Mouse (Mus musculus): ENCODE results near the gene Tmem222. TPM values are rescaled to one million over a fixed set of nuclear protein-coding genes. Genes with fewer than 3 reads are reported as not detected.

Gene Tmem222
- 111 and 121 TPM in 2 replicates for polyA plus RNA-seq (2015; fragmentation: Nextera tagmentation; extraction: Ambion mirVana)

DNA sequence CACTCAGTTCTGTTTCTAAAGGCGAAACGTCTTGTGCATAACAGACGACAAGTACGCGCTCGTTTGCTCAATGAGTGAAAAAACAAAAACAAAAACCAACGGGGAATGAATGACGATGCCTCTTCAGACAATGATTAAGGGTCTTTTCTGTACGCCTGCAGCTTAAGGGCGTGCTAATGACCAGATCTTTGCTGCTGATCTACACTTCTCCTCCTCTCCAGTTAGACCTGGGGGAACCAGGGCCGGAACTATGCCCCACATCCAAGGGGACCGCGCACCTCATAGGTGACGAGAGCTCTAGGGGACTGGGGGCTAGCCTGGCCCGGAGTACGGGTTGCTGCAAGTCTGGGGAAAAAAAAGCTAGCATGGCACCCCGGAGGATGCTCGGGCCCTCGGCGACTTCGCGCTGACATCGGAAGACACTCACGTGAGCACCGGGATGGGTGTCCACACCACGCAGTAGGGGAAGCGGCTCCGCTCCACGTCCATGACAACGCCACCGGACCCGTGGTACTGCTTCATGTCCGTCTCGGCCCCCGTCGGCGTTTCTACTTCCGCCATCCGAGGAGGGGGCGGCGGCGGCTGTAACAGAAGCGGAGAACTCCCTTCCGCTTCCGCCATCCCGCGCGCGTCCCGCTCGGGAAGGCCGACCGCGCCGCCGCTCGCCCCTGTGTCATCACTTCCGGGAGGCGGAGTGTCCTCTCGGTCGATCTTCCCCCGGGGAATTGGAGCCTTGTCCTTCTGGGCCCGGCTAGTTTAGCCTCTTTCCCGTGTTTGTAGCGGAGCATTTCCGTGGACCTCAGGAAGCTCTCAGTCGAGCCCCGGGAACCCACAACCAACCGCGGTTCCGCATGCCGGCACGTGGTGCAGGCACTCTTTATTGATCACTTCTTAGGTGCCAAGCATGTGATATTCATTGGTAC, at the start of gene Tmem222:
Gene Tmem222, minus strand, starts transcription at position 689 of the 923 bp plus-strand sequence.
- H3K9me3 ChIP-seq (replicated peaks; ENCODE audit: control insufficient read depth, low read length, poor library complexity, severe bottlenecking), result no peaks in the 10 kb centered on the region
- no peaks in the 10 kb centered on the region for H3K36me3 ChIP-seq (ENCODE audit: control insufficient read depth, insufficient read depth, low read length)
- H3K27me3 ChIP-seq (ENCODE audit: control insufficient read depth, insufficient read depth, low read depth, low read length), result no peaks in the 10 kb centered on the region
- peak within 1 kb of the TSS; percentile 72 for H3K4me2 ChIP-seq (ENCODE audit: low read length)
- under 1% methylated on average over 73 of the region's 73 CpGs for WGBS
- peaks cover 20% of the 10 kb centered on the region for H3K4me1 ChIP-seq (ENCODE audit: control insufficient read depth, insufficient read depth, low read length)
- peak within 1 kb of the TSS; percentile 92 for H3K27ac ChIP-seq (ENCODE audit: low read length)
- peak; percentile 92 for ATAC-seq
- H3K4me3 ChIP-seq (ENCODE audit: low read depth, low read length), result peak within 1 kb of the TSS; percentile 92
- H3K9ac ChIP-seq (ENCODE audit: low read depth, low read length), result peak within 1 kb of the TSS; percentile 92

DNA sequence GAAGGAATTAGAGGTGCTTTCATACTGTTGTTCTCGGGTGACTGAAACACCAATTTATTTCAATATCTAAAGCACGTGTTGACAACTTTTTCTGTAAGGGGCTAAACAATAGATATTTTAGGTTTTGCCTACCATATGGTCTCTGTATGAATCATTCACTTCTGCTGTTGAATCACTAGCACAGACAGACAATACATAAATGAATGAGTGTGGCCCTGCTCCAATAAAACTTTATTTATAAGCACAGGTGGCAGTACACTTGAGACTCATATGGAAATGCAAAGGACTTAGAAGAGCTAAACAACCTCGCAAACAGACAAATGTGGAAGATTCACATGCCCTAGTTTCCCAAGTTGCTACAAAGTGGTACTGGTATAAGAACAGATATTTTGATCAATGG, 42.1 kb upstream of the Tmem222 start:
- ATAC-seq, result no peak
- H3K4me3 ChIP-seq (ENCODE audit: low read depth, low read length), result no peak overlapping the region
- WGBS, result 88% methylated on average over 3 of the region's 3 CpGs

DNA sequence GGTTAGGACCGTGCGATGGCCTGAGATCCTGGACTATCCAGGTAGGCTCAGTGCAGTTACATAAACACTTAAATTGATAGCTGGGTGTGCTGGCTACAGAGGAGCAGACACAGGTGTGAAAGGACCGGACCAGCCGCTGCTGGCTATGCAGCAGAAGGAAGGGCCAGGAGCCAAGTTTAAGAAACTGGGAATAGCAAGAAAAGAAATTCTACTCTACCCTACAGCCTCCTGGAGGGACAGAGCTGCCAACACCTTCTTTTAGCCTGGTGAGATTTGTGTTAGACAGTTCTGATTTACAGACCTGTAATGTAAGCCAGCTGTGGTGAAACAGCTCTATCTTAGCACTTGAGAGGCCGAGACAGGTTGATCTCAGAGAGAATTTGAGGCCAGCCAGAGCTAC, 38.4 kb upstream of the Tmem222 start:
- no peaks in the 10 kb centered on the region for H3K9me3 ChIP-seq (replicated peaks; ENCODE audit: control insufficient read depth, low read length, poor library complexity, severe bottlenecking)
- H3K9ac ChIP-seq (ENCODE audit: low read depth, low read length), result no peak overlapping the region
- no peaks in the 10 kb centered on the region for H3K4me1 ChIP-seq (ENCODE audit: control insufficient read depth, insufficient read depth, low read length)
- H3K36me3 ChIP-seq (ENCODE audit: control insufficient read depth, insufficient read depth, low read length), result peaks cover 5% of the 10 kb centered on the region; the same call in 1 of the 2 replicates
- no peaks in the 10 kb centered on the region for H3K27me3 ChIP-seq (ENCODE audit: control insufficient read depth, insufficient read depth, low read depth, low read length)
- H3K4me2 ChIP-seq (ENCODE audit: low read length), result no peak overlapping the region
- ATAC-seq, result no peak
- no peak overlapping the region for H3K27ac ChIP-seq (ENCODE audit: low read length)
- H3K4me3 ChIP-seq (ENCODE audit: low read depth, low read length), result no peak overlapping the region
- 98% methylated on average over 5 of the region's 5 CpGs for WGBS

More for the DNA sequence above, 42.1 kb upstream of the Tmem222 start:
- H3K36me3 ChIP-seq (ENCODE audit: control insufficient read depth, insufficient read depth, low read length), result peaks cover 5% of the 10 kb centered on the region; the same call in 1 of the 2 replicates
- no peak overlapping the region for H3K4me2 ChIP-seq (ENCODE audit: low read length)
- H3K9me3 ChIP-seq (replicated peaks; ENCODE audit: control insufficient read depth, low read length, poor library complexity, severe bottlenecking), result no peaks in the 10 kb centered on the region
- no peak overlapping the region for H3K27ac ChIP-seq (ENCODE audit: low read length)
- H3K4me1 ChIP-seq (ENCODE audit: control insufficient read depth, insufficient read depth, low read length), result no peaks in the 10 kb centered on the region
- no peak overlapping the region for H3K9ac ChIP-seq (ENCODE audit: low read depth, low read length)
- H3K27me3 ChIP-seq (ENCODE audit: control insufficient read depth, insufficient read depth, low read depth, low read length), result no peaks in the 10 kb centered on the region

DNA sequence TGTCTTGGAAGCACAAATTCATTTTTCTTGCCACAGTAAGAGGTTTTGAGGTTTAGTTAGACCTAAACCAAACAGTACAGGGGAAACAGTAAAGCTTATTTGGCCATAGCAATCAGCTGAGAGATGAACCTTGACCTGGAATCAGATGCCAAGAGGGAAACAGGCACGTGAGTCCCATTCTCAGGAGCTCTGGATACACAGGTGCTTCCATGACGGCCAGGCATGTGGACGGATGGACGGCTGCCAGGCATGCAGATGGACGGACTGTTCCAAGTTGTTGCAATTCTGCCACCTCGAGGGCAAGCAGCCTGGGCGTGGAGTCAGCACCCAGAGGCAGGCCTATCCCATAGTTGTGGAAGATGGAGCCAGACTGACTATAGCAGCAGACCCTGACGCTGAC, 37.3 kb upstream of the Tmem222 start:
- H3K4me1 ChIP-seq (ENCODE audit: control insufficient read depth, insufficient read depth, low read length), result no peaks in the 10 kb centered on the region
- no peaks in the 10 kb centered on the region for H3K27me3 ChIP-seq (ENCODE audit: control insufficient read depth, insufficient read depth, low read depth, low read length)
- H3K4me3 ChIP-seq (ENCODE audit: low read depth, low read length), result no peak overlapping the region
- H3K36me3 ChIP-seq (ENCODE audit: control insufficient read depth, insufficient read depth, low read length), result peaks cover 5% of the 10 kb centered on the region; the same call in 1 of the 2 replicates
- no peak for ATAC-seq
- H3K9me3 ChIP-seq (replicated peaks; ENCODE audit: control insufficient read depth, low read length, poor library complexity, severe bottlenecking), result no peaks in the 10 kb centered on the region
- no peak overlapping the region for H3K4me2 ChIP-seq (ENCODE audit: low read length)
- no peak overlapping the region for H3K9ac ChIP-seq (ENCODE audit: low read depth, low read length)
- WGBS, result 83% methylated on average over 8 of the region's 8 CpGs
- no peak overlapping the region for H3K27ac ChIP-seq (ENCODE audit: low read length)

DNA sequence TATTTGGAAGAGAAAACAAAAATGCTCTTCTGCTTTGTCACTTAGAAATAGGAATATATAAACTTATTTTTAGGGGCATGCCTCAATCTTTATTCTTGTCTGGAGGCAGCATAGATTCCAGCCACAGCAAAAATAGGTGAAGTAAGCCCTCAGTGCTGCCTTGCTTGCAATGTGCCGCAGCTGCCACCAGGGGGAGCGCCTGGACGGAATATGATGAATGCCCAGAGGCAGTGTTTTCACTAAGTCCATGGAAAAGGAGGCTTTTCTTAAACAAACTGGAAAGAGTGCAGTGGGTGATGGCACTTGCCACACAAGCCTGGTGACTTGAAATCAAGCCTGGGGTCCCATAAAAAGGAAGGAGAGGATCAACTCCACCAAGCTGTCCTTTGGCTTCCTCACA, 32.4 kb upstream of the Tmem222 start:
- no peak overlapping the region for H3K9ac ChIP-seq (ENCODE audit: low read depth, low read length)
- H3K4me3 ChIP-seq (ENCODE audit: low read depth, low read length), result no peak overlapping the region
- H3K4me2 ChIP-seq (ENCODE audit: low read length), result no peak overlapping the region
- peaks cover 8% of the 10 kb centered on the region; the same call in 1 of the 2 replicates for H3K36me3 ChIP-seq (ENCODE audit: control insufficient read depth, insufficient read depth, low read length)
- no peaks in the 10 kb centered on the region for H3K9me3 ChIP-seq (replicated peaks; ENCODE audit: control insufficient read depth, low read length, poor library complexity, severe bottlenecking)
- no peak for ATAC-seq
- no peaks in the 10 kb centered on the region for H3K4me1 ChIP-seq (ENCODE audit: control insufficient read depth, insufficient read depth, low read length)
- 1% methylated on average over 3 of the region's 3 CpGs for WGBS
- no peaks in the 10 kb centered on the region for H3K27me3 ChIP-seq (ENCODE audit: control insufficient read depth, insufficient read depth, low read depth, low read length)
- no peak overlapping the region for H3K27ac ChIP-seq (ENCODE audit: low read length)

DNA sequence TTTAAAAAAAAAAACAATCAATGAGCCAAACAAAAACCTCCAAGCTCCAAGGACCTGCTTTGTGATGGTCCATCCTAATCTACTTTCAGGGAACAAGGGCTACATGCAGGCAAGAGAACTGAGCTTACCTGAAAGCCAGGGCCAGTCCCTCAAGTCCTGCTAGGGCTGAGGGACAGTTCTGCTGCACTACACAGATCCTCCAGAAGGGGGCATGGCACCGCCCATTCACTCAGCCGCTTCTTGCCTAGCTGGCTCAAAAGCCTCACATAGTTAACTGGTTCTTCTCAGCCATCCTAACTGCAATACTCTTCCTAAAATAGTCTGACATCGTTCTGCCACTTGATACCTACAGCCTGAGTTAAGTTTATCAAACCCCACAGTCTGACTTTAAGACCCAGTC, 29.7 kb upstream of the Tmem222 start:
- ATAC-seq, result no peak
- 33% methylated on average over 3 of the region's 3 CpGs for WGBS
- H3K4me1 ChIP-seq (ENCODE audit: control insufficient read depth, insufficient read depth, low read length), result no peaks in the 10 kb centered on the region

DNA sequence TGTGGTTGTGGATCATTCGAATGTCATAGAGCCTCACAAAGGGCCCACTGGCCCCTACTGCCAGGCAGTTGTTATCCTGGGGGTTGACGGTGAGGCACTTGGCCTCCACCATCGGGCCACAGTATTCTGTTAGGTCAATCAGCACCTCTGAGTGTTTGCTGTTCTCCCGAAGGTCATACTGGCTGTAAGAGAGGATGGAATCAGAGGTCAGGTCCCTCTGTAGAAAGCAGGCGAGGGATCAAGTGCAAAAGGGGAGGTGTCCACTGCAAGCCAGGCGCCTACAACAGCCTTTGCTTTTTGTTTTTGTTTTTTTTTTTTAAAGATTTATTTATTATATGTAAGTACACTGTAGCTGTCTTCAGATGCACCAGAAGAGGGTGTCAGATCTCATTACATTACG, 28.2 kb upstream of the Tmem222 start:
- Histone ChIP-seq H3K4me3 (ENCODE audit: low read depth, low read length) (no peak overlapping the region), H3K4me2 (ENCODE audit: low read length) (no peak overlapping the region), H3K9me3 (replicated peaks; ENCODE audit: control insufficient read depth, low read length, poor library complexity, severe bottlenecking) (no peaks in the 10 kb centered on the region), H3K27ac (ENCODE audit: low read length) (no peak overlapping the region), H3K9ac (ENCODE audit: low read depth, low read length) (no peak overlapping the region), H3K36me3 (ENCODE audit: control insufficient read depth, insufficient read depth, low read length) (peaks cover 12% of the 10 kb centered on the region; the same call in 1 of the 2 replicates), H3K4me1 (ENCODE audit: control insufficient read depth, insufficient read depth, low read length) (no peaks in the 10 kb centered on the region), H3K27me3 (ENCODE audit: control insufficient read depth, insufficient read depth, low read depth, low read length) (no peaks in the 10 kb centered on the region)
- 87% methylated on average over 7 of the region's 7 CpGs for WGBS
- ATAC-seq, result no peak

More for the DNA sequence above, 29.7 kb upstream of the Tmem222 start:
- Histone ChIP-seq H3K27ac (ENCODE audit: low read length) (no peak overlapping the region), H3K4me2 (ENCODE audit: low read length) (no peak overlapping the region), H3K9me3 (replicated peaks; ENCODE audit: control insufficient read depth, low read length, poor library complexity, severe bottlenecking) (no peaks in the 10 kb centered on the region), H3K27me3 (ENCODE audit: control insufficient read depth, insufficient read depth, low read depth, low read length) (no peaks in the 10 kb centered on the region), H3K4me3 (ENCODE audit: low read depth, low read length) (no peak overlapping the region), H3K9ac (ENCODE audit: low read depth, low read length) (no peak overlapping the region), H3K36me3 (ENCODE audit: control insufficient read depth, insufficient read depth, low read length) (peaks cover 7% of the 10 kb centered on the region; the same call in 1 of the 2 replicates)

DNA sequence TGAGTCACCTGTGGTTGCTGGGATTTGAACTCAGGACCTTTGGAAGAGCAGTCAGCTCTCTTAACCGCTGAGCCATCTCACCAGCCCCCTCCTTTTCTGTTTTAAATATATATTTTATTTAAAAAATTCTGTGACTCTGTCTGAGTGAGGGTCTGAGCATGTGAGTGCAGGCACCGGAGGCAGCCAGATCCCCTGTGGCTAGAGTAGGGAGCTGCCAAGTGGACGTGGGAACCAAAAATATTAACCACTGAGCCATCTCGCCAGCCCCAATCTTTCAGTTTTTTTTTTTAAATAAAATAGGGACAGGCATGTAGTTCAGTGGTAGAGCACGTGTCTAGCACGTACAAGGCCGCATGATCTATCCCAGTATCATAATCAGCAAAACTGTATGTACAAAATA, 27.2 kb upstream of the Tmem222 start:
- no peak overlapping the region for H3K4me2 ChIP-seq (ENCODE audit: low read length)
- no peaks in the 10 kb centered on the region for H3K9me3 ChIP-seq (replicated peaks; ENCODE audit: control insufficient read depth, low read length, poor library complexity, severe bottlenecking)
- no peak overlapping the region for H3K9ac ChIP-seq (ENCODE audit: low read depth, low read length)
- WGBS, result 92% methylated on average over 7 of the region's 7 CpGs
- no peaks in the 10 kb centered on the region for H3K4me1 ChIP-seq (ENCODE audit: control insufficient read depth, insufficient read depth, low read length)
- H3K27me3 ChIP-seq (ENCODE audit: control insufficient read depth, insufficient read depth, low read depth, low read length), result no peaks in the 10 kb centered on the region
- H3K27ac ChIP-seq (ENCODE audit: low read length), result no peak overlapping the region
- peaks cover 18% of the 10 kb centered on the region for H3K36me3 ChIP-seq (ENCODE audit: control insufficient read depth, insufficient read depth, low read length)
- H3K4me3 ChIP-seq (ENCODE audit: low read depth, low read length), result no peak overlapping the region
- ATAC-seq, result no peak

DNA sequence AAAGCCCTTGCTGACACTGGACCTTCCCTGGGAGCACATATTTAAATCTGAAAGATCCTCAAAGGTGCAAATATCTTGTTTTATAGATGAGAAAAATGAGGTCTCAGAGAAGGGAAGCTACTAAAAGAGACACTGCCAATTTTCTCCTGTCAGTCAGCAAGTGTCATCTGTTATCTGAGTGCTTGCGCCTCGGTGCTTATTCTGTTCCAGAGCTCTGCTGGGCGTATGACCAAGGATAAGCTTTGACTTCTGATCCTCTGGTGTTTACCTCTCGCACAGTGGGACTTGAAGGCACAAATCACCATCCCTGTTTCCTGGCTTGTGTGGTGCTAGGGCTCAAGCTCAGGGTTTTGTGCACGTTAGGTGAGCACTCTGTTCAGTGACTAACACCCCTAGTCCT, 25.1 kb upstream of the Tmem222 start:
- no peak overlapping the region for H3K4me2 ChIP-seq (ENCODE audit: low read length)
- H3K27me3 ChIP-seq (ENCODE audit: control insufficient read depth, insufficient read depth, low read depth, low read length), result no peaks in the 10 kb centered on the region
- no peak overlapping the region for H3K27ac ChIP-seq (ENCODE audit: low read length)

More for the DNA sequence above, 25.1 kb upstream of the Tmem222 start:
- peaks cover 15% of the 10 kb centered on the region for H3K36me3 ChIP-seq (ENCODE audit: control insufficient read depth, insufficient read depth, low read length)
- no peak overlapping the region for H3K4me3 ChIP-seq (ENCODE audit: low read depth, low read length)
- ATAC-seq, result no peak
- 85% methylated on average over 5 of the region's 5 CpGs for WGBS
- H3K4me1 ChIP-seq (ENCODE audit: control insufficient read depth, insufficient read depth, low read length), result peaks cover 9% of the 10 kb centered on the region; the same call in 1 of the 2 replicates
- no peak overlapping the region for H3K9ac ChIP-seq (ENCODE audit: low read depth, low read length)
- no peaks in the 10 kb centered on the region for H3K9me3 ChIP-seq (replicated peaks; ENCODE audit: control insufficient read depth, low read length, poor library complexity, severe bottlenecking)

All from midbrain, embryonic 16.5 days (tissue).